Mouse (Mus musculus) layer of hippocampus, adult 11-12 months (tissue): Measurements from ENCODE around the gene Arsa.
A peak's percentile ranks its signal among the peaks of the same experiment; 100 is the strongest.
"Not testable (repeated sequence)": the region's sequence is repeated elsewhere in the genome, so short reads cannot be mapped to it uniquely, and the experiment has no call there.

Experiments used
- DNase-seq: peaks from one replicate; pipeline ENCODE4 v3.0.0; 2022; ENCODE audit warnings: low spot score

The Arsa gene

DNA sequence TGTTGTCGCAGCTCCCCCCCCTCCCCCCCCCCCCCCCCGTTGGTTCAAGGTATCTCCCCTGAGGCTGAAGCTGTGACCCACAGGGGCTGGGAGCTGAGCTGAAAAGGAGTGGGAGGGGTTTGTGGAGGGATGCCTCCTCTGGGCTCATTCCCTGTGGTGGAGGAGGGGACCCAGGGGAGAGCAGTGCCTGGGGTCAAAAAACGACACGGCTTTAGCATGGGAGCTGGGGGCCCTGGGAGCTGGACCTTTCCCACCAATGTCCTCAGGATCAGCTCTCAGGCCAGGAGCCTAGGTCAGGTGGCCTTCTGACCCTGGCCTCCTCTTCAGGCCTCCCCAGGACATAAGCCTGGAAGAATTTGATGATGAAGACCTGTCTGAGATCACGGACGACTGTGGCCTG, 22.4 kb downstream of the Arsa start:
- no peak for DNase-seq

GRCm38 (mm10) chr15:89453865-89454478, 23.3 kb downstream of the Arsa start, which contains the start of gene Mapk8ip2:
Mapk8ip2 (plus strand) TSS chr15:89453913.
- no peak for DNase-seq

DNA sequence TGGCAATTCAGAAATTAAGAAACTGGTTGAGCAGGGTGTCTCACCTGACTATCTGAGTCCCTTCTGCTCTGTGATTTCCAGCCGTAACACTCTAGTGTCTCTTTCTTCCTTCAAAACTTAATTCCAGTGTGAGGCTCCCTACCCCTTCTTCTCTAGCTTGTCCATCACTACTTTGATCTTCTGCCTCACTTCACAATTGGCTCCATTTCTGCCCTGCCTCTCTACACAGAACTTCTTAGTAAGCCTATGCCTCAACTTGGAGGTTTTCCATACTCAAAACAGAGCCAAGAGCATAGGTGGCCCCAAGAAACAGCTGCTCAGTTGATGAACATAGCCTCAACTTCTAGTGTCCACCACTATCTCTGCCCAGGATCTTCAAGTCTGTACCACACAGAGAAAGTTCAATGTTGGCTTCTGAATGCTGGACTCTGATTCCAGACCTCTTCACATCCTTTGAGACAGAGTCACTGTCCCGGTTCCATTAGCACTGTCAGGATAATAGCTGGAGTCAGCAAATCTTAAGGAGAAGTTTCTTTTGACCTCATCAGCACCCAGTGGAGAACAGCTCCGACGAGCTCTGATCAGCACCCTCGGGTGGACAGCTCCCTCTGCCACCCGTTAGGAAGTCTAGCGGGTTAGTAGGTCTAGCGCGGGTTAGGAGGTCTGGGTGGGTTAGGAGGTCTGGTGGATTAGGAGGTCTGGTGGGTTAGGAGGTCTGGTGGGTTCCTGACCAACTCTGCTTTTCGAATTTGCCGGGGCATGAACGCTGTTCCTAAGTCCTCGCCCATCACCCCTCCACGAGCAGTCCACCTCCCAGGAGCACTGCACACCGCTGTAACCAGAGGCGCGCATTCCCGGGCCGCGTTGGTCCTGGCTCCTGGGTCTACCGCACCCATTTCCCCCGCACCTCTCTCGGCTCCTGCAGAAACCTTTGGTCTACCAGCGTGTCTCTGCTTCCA, 24.0 kb downstream of the Arsa start:
- DNase-seq, result no peak

DNA sequence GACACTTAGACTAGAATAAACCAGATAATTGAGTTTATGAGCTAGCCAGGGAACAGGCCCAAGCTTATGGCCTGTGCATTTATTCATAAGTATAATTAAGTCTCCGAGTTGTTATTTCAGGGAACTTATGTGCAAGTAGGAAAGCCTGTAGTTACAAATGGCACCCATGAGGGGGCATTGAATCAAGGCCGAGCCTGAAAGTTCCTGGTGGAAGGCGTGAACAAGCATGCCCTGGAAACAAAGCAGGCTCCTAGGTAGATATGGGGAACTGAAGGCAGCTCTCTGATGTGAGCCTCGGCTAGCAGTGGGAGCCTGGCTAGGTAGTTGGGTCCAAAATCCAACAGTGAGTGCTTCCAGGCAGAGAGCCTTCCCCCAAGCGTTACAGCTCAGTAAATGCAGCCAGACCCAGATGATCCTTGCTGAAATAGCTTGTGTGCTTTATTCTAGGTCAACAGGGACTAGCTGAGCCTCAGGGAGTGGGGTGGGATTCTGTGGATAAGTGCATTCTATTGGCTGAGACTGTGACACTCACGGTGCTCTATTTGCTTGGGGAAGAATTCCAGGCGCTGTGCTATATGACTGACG, 34.6 kb downstream of the Arsa start:
- DNase-seq, result no peak

DNA sequence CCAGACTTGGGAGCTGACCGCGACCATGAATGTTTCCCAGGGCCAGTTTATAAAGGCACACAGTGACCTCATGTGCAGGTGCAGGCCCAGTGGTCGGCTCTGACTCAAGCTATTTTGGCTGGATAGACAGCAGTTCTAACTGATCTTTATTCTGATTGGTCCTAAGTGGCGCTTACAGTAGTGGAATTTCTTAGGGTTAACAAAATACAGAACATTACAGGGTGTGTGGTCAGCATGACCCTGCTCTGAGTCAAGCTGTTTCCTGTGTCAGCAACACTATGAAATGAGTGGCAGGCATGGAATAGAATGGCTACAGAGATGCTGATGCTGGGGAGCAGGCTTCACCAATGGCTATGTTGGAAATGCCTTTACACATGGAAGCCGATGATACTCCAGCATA, 41.3 kb downstream of the Arsa start:
- DNase-seq, result no peak

DNA sequence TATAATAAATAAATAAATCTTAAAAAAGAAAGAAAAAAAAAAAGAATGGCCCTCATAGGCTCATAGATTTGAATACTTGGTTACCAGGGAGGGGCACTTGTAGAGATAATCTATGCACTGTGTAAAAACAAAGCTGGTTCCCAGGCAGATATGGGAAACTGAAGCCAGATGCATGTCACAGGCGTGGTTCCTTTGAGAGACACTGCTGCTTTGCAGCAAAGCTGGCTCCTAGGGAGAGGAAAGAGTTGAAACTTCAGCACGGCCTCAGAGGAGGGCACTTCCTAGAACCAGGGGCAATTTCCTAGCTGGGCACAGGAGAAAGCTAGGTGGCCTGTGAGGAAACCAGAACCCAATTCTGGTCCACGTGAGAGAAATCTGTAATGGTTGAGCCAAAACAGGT, 43.1 kb downstream of the Arsa start:
- no peak for DNase-seq

- no peak for DNase-seq
Observed at GRCm38 (mm10) chr15:89432946-89433345, 44.3 kb downstream of the Arsa start.

- DNase-seq, result no peak
Observed at GRCm38 (mm10) chr15:89431806-89432205, 45.4 kb downstream of the Arsa start.

- no peak for DNase-seq
Observed at GRCm38 (mm10) chr15:89431271-89431670, 46.0 kb downstream of the Arsa start.

GRCm38 (mm10) chr15:89430771-89431170, 46.5 kb downstream of the Arsa start:
- DNase-seq, result not testable (repeated sequence)

- DNase-seq, result no peak
Observed at GRCm38 (mm10) chr15:89430341-89430740, 46.9 kb downstream of the Arsa start.

DNA sequence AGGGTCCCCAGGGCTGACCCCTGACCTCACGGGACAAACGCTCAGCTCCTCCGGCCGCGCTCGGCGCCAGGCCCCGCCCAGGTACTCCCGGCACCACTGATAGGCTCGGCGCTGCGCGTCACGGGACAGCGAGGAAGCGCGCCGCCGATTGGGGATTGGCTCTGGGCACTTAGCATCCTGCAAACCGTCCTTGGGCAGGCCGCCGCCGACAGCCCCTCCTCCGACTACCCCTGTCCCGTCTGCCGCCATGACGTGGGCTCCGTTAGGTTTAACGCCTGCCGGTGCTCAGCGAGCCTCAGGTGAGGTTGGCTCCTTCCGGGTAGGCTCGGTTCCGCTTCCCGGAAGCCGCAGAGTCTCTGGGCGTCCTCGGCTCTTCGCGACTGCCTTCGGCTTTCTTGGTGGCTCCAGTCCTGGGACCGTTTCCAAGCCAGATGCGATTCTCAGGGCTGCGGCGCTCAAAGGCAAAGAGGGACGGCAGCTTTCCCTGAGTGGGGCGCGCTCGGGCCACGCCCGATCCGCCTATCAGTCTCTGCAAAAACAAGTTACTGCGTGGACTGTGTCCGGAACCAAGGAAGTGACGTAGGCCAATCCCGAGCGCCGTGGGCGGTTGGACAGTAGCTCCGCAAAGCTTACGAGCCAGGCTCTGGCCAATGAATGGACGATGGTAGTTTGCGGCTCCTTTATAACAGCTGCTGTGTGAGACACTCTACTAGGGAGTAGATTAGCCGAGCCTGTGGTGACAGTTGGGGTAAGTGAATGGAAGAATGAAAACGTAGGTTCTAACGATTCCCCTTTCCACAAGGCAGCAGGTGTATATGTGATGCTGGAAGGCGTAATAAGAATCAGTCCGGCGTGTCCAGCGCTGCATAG, 47.6 kb downstream of the Arsa start, which contains the start of the genes C730034F03Rik, Gm44502 and Chkb:
Gene C730034F03Rik (plus strand): TSS at position 238 of the 870 bp plus-strand sequence.
Gene Gm44502 (minus strand): TSS at position 345 of the 870 bp plus-strand sequence.
Gene Chkb (minus strand): TSS at position 557 of the 870 bp plus-strand sequence.
- DNase-seq, result peak; percentile 95

- no peak for DNase-seq
Observed at GRCm38 (mm10) chr15:89428821-89429351, 48.3 kb downstream of the Arsa start.

- no peak for DNase-seq
Observed at GRCm38 (mm10) chr15:89428136-89428790, 49.0 kb downstream of the Arsa start.

DNA sequence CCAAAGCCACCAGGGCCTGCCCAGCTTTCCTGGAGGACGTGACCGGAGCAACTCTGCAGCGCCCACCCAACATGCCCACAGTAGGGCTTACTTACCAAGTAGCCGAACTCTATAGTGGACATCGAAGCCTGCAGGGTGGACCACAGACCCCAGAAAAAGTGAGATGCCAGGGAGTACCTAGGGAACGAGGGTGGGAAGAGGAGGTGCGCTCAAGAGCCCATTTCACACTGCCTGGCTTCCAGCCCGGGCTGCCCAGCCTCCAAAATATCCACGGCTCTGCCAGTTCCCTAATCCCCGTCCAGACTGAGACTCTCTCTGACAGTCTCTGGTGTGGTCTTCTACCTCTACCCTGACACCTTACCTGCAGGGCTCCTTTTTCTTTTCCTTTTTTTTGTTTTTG, 50.5 kb downstream of the Arsa start:
- DNase-seq, result no peak

- DNase-seq, result no peak
Observed at GRCm38 (mm10) chr15:89425711-89426121, 51.5 kb downstream of the Arsa start, which contains the start of gene Cpt1b. Cpt1b (minus strand) TSS chr15:89425863.

- no peak for DNase-seq
Observed at GRCm38 (mm10) chr15:89424621-89425020, 52.6 kb downstream of the Arsa start.
